ENCODE assay signal across 8 mouse cellular contexts in genomic region chr6:50261201-50261921, GRCm38 (mm10). TPM values are rescaled to one million over a fixed set of nuclear protein-coding genes. Genes with fewer than 3 reads are reported as not detected.
DNase-seq lines count a peak whose midpoint lies in the region; ATAC-seq lines count a peak whose summit lies in the region.

No protein-coding gene starts in this region.

- no peaks in the 10 kb centered on the region for H3K9me3 ChIP-seq in embryonic facial prominence, embryonic 13.5 days
- no peaks in the 10 kb centered on the region for H3K9me3 ChIP-seq in limb, embryonic 11.5 days (ENCODE audit: control insufficient read depth, low read length)
- no peaks in the 10 kb centered on the region for H3K9me3 ChIP-seq in midbrain, embryonic 12.5 days

- 2% methylated on average over 32 of the region's 35 CpGs for WGBS in embryonic facial prominence, embryonic 13.5 days
- WGBS in limb, embryonic 11.5 days, result 3% methylated on average over 28 of the region's 35 CpGs
- WGBS in midbrain, embryonic 12.5 days, result 2% methylated on average over 32 of the region's 35 CpGs

- ATAC-seq in embryonic facial prominence, embryonic 13.5 days (ENCODE audit: insufficient number of reproducible peaks, insufficient read depth, low FRiP score, low TSS enrichment, low read depth), result peak; percentile 83
- ATAC-seq in limb, embryonic 11.5 days (ENCODE audit: insufficient number of reproducible peaks, low FRiP score, low TSS enrichment, low read depth), result peak; percentile 47; the same call in 1 of the 2 replicates
- peak; percentile 89 for ATAC-seq in midbrain, embryonic 12.5 days (ENCODE audit: low FRiP score, low read depth)

- H3K4me3 ChIP-seq in embryonic facial prominence, embryonic 13.5 days, result peak overlapping the region; percentile 56
- H3K4me3 ChIP-seq in limb, embryonic 11.5 days (ENCODE audit: low read depth, low read length), result peak overlapping the region; percentile 39
- peak overlapping the region; percentile 55 for H3K4me3 ChIP-seq in midbrain, embryonic 12.5 days

- H3K36me3 ChIP-seq in embryonic facial prominence, embryonic 13.5 days, result no peaks in the 10 kb centered on the region
- H3K36me3 ChIP-seq in limb, embryonic 11.5 days (ENCODE audit: control insufficient read depth, insufficient read depth, low read length), result no peaks in the 10 kb centered on the region
- no peaks in the 10 kb centered on the region for H3K36me3 ChIP-seq in midbrain, embryonic 12.5 days

- H3K4me1 ChIP-seq in embryonic facial prominence, embryonic 13.5 days, result peaks cover 13% of the 10 kb centered on the region
- no peaks in the 10 kb centered on the region for H3K4me1 ChIP-seq in limb, embryonic 11.5 days (ENCODE audit: control insufficient read depth, insufficient read depth, low read length)
- H3K4me1 ChIP-seq in midbrain, embryonic 12.5 days, result peaks cover 15% of the 10 kb centered on the region

- H3K27me3 ChIP-seq in embryonic facial prominence, embryonic 13.5 days, result no peaks in the 10 kb centered on the region
- H3K27me3 ChIP-seq in limb, embryonic 11.5 days (ENCODE audit: control insufficient read depth, insufficient read depth, low read length), result no peaks in the 10 kb centered on the region
- no peaks in the 10 kb centered on the region for H3K27me3 ChIP-seq in midbrain, embryonic 12.5 days

- peak overlapping the region; percentile 78 for H3K9ac ChIP-seq in embryonic facial prominence, embryonic 13.5 days
- H3K9ac ChIP-seq in limb, embryonic 11.5 days (ENCODE audit: low read length), result peak overlapping the region; percentile 52
- peak overlapping the region; percentile 70 for H3K9ac ChIP-seq in midbrain, embryonic 12.5 days (replicated peaks)

- peak; percentile 89 to 91 for DNase-seq in adrenal gland, postnatal 36 days
- peak; percentile 77 to 87 for DNase-seq in heart, adult 9 months (ENCODE audit: low spot score in 2 of 2)
- DNase-seq in kidney, adult 8-10 months, result peak; percentile 94
- peak; percentile 91 for DNase-seq in limb, embryonic 11.5 days (ENCODE audit: low spot score)
- peak; percentile 90 for DNase-seq in right cerebral cortex, postnatal 4 days
- DNase-seq in c-Kit-positive CD71-positive TER-119-positive erythroid progenitor cells, embryonic 14.5 days (ENCODE audit: low spot score), result no peak

- peak overlapping the region; percentile 72 for H3K27ac ChIP-seq in embryonic facial prominence, embryonic 13.5 days
- no peak overlapping the region for H3K27ac ChIP-seq in limb, embryonic 11.5 days (replicated peaks; ENCODE audit: low read depth, low read length)
- H3K27ac ChIP-seq in midbrain, embryonic 12.5 days (replicated peaks), result peak overlapping the region; percentile 72

- peak overlapping the region; percentile 73 for H3K4me2 ChIP-seq in embryonic facial prominence, embryonic 13.5 days
- H3K4me2 ChIP-seq in limb, embryonic 11.5 days (ENCODE audit: low read depth, severe bottlenecking), result peak overlapping the region; percentile 62
- peak overlapping the region; percentile 75 for H3K4me2 ChIP-seq in midbrain, embryonic 12.5 days (replicated peaks)

RNA-seq across cellular contexts. Expression of gene Gsdme, which starts 2.3 kb away (rescaled TPM):
- 1 to 10 TPM; 1.6 to 2.4 TPM for total RNA-seq in adrenal gland, postnatal 36 days (2021)
- 41.1 and 42.5 TPM in 2 replicates for polyA plus RNA-seq in embryonic facial prominence, embryonic 13.5 days (2015; fragmentation: Nextera tagmentation; extraction: Ambion mirVana)
- polyA plus RNA-seq in limb, embryonic 11.5 days (2014; fragmentation: Nextera tagmentation; extraction: Ambion mirVana), result 43.1 and 45.3 TPM in 2 replicates
- 54.3 and 56.0 TPM in 2 replicates for polyA plus RNA-seq in midbrain, embryonic 12.5 days (2016; fragmentation: Nextera tagmentation; extraction: Ambion mirVana)
